Mouse (Mus musculus) brain, embryonic 14.5 days (tissue): ENCODE data around the gene Mcf2l. TPM values are rescaled to one million over a fixed set of nuclear protein-coding genes. Genes with fewer than 3 reads are reported as not detected.
A peak's percentile ranks its signal among the peaks of the same experiment; 100 is the strongest.

Experiments used
- DNase-seq: peaks from one replicate; pipeline ENCODE4 v3.0.0-alpha.2; 2011; ENCODE audit warnings: low read depth
- CTCF ChIP-seq: fragments of 200-500 bp; IDR thresholded peaks from 2 replicates; pipeline ENCODE4 v1.5.1; 2012; ENCODE audit warnings: inconsistent platforms, mild to moderate bottlenecking, moderate library complexity, borderline replicate concordance; ENCODE audit not compliant: insufficient read depth, insufficient read length; ENCODE audit errors: extremely low read depth
- POLR2A ChIP-seq: fragments of 200-500 bp; IDR thresholded peaks from 2 replicates; pipeline ENCODE4 v1.6.1; 2012; ENCODE audit warnings: mild to moderate bottlenecking, inconsistent platforms, borderline replicate concordance; ENCODE audit not compliant: poor library complexity, insufficient read depth, insufficient read length, severe bottlenecking; ENCODE audit errors: extremely low read depth
- polyA plus RNA-seq: library from polyadenylated mRNA; depleted of rRNA; stranded (reverse); fragments of >200 nt; gene quantifications from 2 replicates; pipeline ENCODE4 v1.2.3, GENCODE M21; 2012

Mcf2l gene
- polyA plus RNA-seq, 1 experiment, result 189 TPM

DNA sequence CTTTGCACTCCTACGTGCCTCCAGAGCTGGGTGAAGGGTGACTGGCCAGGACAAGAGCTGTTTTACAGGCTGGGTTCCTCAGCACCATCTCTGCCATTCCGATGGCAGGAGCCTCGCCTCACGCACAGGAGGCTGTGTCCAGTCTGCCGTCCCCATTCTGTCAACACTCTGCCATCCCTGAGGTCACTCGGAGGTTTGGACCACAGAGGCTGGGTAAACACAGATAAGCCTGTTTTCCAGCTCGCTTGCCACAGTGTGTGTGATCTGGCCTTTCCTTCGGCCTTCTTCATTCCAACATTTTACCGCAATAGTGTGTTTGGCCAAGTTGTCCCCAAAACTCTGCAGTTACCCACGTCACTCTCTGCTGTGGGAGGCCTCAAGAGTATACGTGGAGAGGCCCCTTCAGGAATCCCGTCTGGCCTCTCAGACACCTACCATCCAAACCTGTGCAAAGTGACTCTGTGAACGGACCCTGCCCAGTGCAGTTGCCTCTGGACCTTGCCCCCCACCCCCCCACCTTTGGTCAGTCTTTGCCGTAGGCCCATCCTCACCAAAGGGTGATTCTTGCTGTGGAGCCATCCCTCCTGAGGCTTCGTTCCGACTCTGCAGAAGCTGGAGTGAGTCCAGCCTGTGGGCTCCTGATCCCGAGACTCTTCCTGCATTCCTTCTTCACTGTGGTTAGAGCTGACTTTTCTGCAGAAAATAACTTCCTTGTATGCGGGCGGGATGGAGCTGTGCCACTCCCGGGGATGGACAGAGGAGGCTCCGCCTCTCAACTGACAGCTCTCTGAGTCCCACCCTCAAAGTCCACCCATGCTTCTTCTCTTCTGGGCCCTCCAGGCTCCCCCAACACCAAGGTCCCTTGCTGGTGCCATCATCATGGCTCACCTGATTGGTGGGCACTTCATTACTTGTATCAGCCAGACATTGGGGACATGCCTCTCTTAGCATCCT is 9.7 kb downstream of the Mcf2l start:
- no peak for DNase-seq
- TF ChIP-seq CTCF, result no peak
- no peak for TF ChIP-seq POLR2A

DNA sequence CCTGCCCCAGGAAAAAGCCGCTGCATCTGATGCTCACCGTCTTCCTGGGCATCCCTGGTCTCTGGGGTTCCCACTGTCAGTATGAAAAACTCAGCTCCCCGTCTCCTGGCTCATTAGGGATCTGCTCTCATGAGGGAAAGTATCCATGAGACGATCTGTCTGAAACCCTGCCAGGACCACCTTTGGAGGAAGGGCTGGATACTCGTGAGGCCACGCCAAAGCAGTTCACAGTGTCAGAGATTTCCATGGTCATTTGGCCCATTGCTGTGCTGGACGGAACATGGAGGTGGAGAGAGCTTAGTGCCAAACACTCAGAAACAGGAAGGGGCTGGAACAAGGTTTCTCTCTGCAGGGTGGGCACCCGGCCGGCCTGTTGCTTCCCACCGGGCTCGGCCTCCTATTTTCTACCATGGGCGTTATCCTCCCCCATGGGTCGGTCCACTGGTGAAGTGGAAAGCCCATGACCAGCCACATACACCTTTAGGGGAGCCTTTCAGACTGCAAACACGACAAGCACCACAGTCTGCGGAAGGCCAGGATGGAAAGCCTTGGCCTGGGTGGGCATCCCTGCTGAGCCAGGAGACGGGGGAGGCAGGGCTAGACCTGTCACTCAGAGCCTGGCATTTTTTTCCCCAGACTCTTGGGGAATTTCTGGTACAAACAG is 14.3 kb downstream of the Mcf2l start:
- TF ChIP-seq POLR2A (no peak), CTCF (no peak)
- DNase-seq, result no peak

DNA sequence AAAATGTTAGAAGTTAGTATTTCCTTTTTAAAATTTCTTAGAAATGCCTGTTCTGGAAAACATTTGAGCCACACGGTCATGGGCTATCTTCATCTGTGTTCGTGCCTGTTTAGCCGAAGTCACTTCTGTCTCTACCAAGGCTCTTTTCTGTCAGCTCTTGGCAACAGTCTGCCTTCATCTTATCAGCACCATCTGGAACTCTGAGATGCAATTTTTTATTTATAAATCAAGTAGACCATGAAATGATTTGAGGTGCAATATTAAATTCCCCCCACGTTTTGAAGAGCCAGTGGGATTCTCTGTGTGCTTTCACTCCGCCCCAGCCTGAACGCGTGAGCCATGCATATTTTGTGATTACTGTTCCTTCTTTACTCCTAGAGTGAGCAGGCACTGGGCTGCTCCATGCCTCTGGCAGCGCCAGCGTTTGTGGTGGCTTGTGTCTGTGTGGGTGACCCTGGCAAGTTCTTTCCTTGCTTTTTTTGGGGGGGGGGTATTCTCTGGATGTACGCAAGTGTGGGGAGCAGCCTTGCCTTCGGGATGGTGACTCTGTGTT is 15.5 kb downstream of the Mcf2l start:
- peak; percentile 69 for DNase-seq

DNA sequence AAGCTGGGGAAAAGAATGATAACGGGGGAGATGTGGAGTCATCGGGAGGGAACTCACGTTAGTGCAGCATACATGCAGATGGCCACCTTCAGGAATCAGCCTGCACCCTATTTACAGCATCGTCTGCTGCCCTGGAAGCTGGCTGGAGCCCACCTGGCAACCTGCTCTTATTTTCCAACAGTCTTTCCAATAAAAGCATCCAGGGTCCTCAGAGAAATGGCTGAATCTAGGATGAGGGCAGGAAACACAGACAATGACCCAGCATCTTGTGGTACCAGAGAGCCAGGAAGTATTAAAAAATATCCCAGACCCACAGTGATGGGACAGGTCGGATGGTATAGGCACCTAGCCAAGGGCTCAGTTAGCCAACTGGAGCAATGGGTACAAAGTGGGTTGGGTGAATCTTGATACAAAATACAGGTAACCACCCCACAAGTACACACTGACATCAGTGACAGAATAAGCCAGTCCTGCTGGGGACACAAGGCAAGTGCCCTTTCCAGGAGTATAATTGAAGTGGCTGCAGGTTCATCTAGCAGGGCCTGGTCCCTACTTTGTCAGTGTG is 19.4 kb downstream of the Mcf2l start:
- no peak for TF ChIP-seq POLR2A
- no peak for TF ChIP-seq CTCF
- no peak for DNase-seq

More for the DNA sequence above, 15.5 kb downstream of the Mcf2l start:
- no peak for TF ChIP-seq POLR2A
- TF ChIP-seq CTCF, result no peak

DNA sequence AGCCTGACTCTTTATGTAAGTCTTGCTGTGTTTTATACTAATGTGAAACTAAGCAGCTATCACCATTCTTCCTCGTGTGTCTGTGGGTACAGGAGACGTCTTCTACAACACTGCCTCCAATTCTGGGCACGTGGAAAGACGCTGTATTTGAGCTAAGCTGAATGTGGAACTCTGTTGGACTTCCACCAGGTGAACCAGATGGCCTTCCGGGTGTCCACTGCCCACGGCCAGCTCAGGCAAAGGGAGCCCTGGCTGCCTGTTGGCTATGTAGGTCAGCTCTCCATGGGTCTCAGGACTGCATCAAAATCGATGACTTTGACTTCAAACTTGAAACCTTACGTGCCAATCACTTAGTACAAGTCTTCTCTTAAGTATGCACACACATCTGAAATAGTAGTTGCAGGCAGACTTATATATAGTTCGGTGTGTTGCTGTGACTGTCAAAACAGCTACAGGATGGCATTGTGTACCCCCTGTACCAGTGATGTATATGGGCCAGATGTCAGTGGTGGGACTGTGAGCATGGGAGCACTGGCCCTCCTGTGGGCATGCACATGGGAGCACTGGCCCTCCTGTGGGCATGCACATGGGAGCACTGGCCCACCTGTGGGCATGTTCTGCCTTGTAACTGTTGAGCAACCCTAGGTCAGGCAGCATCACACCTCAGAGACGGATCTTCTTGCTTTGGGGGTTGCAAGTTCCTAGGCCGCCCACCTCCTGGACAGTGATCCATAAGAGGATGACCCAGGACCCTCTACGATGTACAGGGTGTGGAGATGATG is 20.4 kb downstream of the Mcf2l start:
- TF ChIP-seq POLR2A, result no peak
- TF ChIP-seq CTCF, result no peak
- DNase-seq, result no peak

DNA sequence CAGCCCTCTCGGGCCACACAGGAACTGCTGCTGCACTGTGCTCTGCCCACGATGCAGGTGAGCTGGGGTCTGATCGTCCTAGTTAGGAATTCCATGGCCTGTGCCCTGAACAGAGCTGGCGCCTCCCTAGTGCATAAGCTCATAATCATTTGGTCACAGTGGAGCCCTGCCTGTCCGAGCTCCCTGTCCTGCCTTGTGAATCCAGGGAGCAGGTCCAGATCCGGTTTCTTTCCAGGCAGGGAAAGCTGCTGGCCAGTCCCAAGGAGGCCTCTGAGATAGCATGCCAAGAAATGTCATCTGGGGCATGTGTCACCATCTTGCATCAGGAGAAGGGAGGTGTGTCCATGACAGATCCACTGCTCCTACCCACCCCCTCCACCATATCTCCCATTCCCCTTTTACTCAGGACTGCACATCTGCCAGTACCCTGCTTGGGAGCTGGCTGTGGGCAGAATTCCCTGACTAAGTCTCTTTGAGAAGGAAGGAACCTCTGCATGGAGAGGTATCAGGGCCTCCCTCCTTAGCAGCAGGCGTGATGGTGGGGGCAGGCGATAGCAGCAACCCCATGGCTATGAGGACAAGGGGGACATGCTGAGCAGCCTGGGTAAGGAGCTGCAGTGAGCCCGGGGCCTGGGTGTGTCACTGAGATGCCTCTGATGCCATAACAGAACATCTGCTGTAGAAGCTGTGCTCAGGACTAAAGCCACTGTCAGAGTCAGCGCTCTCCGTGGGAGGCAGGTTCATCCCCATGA is 21.4 kb downstream of the Mcf2l start:
- DNase-seq, result no peak
- TF ChIP-seq POLR2A (no peak), CTCF (no peak)

DNA sequence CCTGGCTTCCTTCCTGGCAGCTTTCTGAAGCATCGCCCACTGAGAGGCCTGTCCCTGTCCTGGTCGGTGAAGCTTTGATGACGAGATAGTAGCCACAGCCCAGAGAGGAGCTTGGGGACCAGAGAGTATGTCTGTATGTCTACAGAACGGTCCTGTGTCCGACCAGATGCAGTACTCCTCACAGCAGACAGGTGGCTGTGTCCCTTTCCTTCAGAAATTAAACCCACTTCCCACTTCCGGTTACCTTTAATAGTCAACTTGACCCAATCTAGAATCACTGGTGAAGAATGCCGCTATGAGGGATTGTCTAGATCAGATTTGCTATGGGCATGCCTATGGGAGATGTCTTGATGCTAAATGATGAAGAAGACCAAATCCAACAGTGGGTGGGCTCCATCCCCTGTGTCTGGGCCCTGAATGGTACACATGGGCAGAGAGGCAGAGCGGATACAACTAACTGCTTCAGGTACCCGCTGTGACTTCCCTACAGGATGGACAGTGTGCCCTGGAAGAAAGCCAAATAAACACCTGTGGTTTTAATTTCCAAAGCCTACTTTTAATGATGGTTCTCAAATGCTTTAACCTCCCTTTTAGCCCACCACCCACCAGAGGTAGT is 22.0 kb downstream of the Mcf2l start:
- DNase-seq, result no peak

DNA sequence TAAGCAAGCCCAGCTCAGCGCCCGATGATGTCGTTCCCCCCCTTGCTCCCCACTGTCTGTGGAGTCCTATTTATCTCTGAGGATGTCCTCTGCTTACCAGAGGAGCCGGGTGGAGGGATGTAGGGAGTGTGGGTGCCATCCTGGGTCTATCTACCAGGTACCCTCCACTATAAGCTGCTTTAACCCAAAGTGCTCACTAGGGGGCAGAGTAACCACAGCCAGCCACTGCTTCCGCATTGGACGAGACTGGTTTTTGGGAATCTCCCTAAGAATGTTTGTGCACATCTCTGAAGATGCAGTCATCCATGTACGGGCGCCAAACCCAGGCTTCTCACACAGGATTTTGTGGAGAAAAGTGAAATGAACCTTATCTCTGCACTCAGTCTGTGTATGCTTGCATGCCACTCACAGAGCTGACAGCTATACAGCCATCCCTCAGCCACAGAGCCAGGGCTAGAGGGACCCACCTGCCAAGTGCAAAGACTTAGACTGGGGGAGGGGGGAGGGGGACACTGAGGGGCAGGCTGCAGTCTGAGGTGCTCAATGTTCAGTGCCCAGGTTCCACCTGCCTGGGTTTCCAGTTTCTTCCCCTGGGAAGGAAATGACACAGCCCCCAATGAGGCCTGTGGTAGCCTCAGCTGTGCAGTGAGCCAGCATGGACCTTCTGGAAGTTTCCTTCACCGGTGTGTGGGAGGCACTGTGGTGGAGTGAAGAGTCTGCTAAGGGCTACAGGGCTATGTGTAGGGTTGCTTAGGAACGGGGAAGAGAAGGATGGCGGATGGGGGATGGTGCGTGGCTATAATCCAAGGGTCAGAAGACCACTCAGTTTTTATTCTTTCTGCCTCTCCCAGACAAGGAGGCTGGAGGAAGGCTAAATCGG is 23.1 kb downstream of the Mcf2l start:
- DNase-seq, result peak; percentile 74
- TF ChIP-seq POLR2A (no peak), CTCF (peak; percentile 85)

More for the DNA sequence above, 22.0 kb downstream of the Mcf2l start:
- TF ChIP-seq CTCF, result peak; percentile 48; the same call in 1 of the 2 replicates
- TF ChIP-seq POLR2A, result no peak

DNA sequence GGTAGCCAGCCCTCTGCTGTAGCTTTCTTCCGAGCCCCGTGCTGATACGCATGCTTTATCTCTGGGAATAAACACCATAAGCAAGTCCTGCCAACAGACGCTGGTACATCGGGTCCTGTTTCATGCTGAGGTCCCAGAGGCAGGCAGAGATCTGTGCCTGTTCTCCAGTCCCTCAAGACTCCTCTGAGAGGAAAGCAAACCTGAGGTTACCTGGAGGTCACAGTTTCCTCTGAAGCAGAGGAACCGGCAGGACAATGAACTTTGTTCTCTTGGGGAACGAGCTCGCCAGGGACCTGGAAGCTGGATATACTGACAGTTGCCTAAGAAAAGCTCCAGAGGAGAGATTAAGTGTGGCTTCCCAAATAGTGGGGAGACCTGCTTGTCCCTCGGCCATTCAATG is 24.2 kb downstream of the Mcf2l start:
- no peak for DNase-seq
- no peak for TF ChIP-seq POLR2A
- TF ChIP-seq CTCF, result no peak
